Mouse (Mus musculus): Measurements from ENCODE around the gene Olfr1240.

The Olfr1240 gene

DNA sequence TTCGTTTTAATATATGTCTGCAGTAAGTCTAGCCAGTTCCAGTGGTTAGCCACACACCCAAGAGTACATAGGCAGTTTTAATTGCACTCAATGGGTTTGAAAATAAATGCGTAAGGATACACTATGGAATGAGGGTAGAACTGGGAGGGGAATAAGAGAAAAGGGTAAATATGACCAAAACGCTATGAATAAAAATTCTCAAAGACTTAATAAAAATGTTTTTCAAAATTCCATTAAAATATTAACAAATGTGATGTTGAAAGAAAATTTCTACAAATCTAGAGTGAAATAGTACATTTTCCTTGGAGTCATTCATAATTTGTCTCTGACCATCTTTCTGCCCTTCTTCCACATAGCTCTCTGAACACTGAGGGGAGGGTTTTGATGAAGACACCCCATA, at the start of gene Olfr1240:
Gene Olfr1240, minus strand, starts transcription at position 101 of the 400 bp plus-strand sequence.
- no peak for DNase-seq (ENCODE audit: low read depth)

DNA sequence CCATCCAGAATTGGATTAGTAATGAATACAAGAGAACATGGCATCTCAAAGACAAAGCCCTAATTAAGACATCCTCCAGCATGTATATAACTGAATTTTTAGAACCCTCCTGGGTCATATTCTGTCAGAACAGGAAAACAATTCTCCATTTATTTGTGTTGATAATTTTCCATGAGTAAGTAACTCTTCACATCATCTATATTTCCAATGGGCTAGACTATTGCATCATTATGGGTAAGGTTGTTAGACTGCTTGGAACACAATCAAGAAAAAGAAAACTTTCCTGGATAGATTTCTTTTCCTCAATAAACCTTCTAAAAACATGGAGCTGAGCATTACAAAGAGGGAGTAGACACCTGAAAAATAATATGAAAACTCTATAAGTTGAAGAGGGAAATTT, 44.2 kb upstream of the Olfr1240 start, which contains the start of gene Olfr1241:
Gene Olfr1241, minus strand, starts transcription at position 101 of the 400 bp plus-strand sequence.
- DNase-seq (ENCODE audit: low read depth) = no peak

DNA sequence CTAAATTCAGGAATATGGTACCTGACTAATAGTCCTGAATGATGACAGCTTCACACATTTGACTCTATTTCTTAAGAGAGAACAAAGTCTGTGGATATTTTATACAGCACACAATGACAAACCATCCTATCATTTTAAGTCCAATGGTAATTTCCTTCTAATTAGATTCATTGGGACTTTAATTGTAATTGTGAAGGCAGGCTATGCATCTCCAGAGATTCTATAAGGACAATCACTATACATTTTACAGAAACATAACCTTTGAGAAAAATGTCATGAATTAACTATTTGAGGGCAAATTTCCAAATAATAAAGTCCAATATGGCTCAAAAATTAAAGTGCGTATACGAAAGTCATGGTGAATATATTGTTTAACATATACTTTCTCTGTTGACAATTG, 22.5 kb downstream of the Olfr1240 start, which contains the start of gene Olfr1239:
Gene Olfr1239, minus strand, starts transcription at position 101 of the 400 bp plus-strand sequence.
- DNase-seq (ENCODE audit: low read depth) = no peak

DNA sequence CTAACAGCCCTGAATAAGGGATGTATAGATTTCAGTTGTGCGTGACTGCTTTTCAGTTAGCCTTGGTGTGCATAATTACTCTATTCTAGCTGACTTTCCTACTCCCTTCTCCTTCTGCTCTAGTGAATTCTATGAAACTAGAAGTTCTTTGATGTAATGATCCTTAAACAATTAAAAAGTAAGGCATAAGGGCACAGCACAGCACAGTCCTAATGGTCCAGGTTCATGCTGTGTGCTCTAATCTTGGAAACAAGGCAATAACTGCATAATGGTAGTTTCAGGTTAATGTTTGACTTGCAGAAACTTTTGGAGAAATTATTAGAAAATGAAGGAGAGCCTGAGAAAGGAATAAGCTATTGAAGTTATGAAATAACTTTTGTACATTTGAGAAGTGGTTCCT, 28.2 kb downstream of the Olfr1240 start:
- DNase-seq (ENCODE audit: low read depth) = no peak

- no peak for DNase-seq (ENCODE audit: low read depth)
Observed at GRCm38 (mm10) chr2:89409576-89409975, 33.2 kb downstream of the Olfr1240 start, which contains the start of gene Olfr1238. TSS of gene Olfr1238 (minus strand) at chr2:89409676.

- no peak for DNase-seq (ENCODE audit: low read depth)
Observed at GRCm38 (mm10) chr2:89400882-89401281, 41.9 kb downstream of the Olfr1240 start.
